Mouse (Mus musculus) forebrain, embryonic 15.5 days (tissue): ENCODE measurements at regions not wholly inside any gene's neighbourhood (a gene's known extent, or its start where the extent isn't known, plus 50 kb on each side); places are given as distances from the start of the nearest gene placed in this dataset.

Experiments
- ATAC-seq: fragments of 200-750 bp; cut with Nextera tagmentation; replicated peaks from 2 replicates; pipeline ENCODE4 v1.8.0; 2017; ENCODE audit warnings: mild to moderate bottlenecking, moderate TSS enrichment, moderate library complexity
- H3K27ac ChIP-seq: fragments of 300-500 bp; sonication (generic); replicated peaks from 2 replicates; pipeline ENCODE4 v1.5.1; 2015; ENCODE audit warnings: mild to moderate bottlenecking, inconsistent platforms
- H3K27me3 ChIP-seq: fragments of 300-500 bp; sonication (generic); 2 replicates; pipeline ENCODE4 v1.6.1; 2015; ENCODE audit warnings: inconsistent platforms
- H3K36me3 ChIP-seq: fragments of 300-500 bp; sonication (generic); 2 replicates; pipeline ENCODE4 v1.6.1; 2015; ENCODE audit warnings: mild to moderate bottlenecking, inconsistent platforms
- H3K4me1 ChIP-seq: fragments of 300-500 bp; sonication (generic); 2 replicates; pipeline ENCODE4 v1.6.1; 2015; ENCODE audit warnings: inconsistent platforms
- H3K4me2 ChIP-seq: fragments of 300-500 bp; sonication (generic); replicated peaks from 2 replicates; pipeline ENCODE4 v1.6.1; 2015; ENCODE audit warnings: mild to moderate bottlenecking, inconsistent platforms
- H3K4me3 ChIP-seq: fragments of 300-500 bp; sonication (generic); 2 replicates; pipeline ENCODE4 v1.5.1; 2015; ENCODE audit warnings: mild to moderate bottlenecking, inconsistent platforms
- H3K9ac ChIP-seq: fragments of 300-500 bp; sonication (generic); replicated peaks from 2 replicates; pipeline ENCODE4 v1.6.1; 2015; ENCODE audit warnings: mild to moderate bottlenecking, inconsistent platforms
- H3K9me3 ChIP-seq: fragments of 300-500 bp; sonication (generic); 2 replicates; pipeline ENCODE4 v1.6.1; 2016; ENCODE audit warnings: inconsistent platforms
- WGBS: fragments of 180-500 bp; shearing (Covaris S2); methylation state at CpG from one replicate; pipeline ENCODE4 v1.1.7; 2015; ENCODE audit warnings: mixed read lengths; 5-methylcytosine and 5-hydroxymethylcytosine counted together

DNA sequence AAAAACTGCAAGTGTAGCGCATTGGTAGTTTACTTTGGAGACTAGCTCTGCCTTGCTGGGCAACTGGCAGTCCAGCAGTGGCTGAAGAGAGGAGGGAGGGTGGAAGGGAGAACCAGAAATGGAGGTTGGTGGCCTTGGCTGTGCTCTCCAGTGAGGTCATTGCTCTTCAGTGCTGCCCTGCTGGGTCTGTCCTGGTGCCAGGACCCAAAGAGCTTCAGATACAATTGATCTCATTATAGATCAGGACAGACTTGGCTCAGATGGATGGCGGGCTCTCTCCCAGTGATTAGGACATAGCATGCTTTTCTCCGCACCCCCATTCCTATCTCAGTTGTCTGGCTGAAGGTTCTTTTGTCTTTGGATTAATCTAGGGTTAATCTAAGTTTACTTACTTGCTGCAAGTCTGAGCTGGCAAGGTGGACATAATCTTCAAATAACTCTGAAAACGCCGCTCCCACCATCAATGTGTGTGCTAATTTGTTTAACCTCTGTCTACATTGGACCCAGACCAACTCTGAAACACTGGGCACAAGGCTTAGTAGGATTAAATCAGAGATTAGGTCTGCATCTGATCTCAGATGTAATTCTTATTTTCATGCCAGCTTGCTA, 394.3 kb downstream of the Pik3r1 start:
- no peak overlapping the region for H3K4me3 ChIP-seq
- H3K27me3 ChIP-seq: no peaks in the 10 kb centered on the region
- no peak overlapping the region for H3K9ac ChIP-seq
- no peak overlapping the region for H3K27ac ChIP-seq
- H3K4me2 ChIP-seq: no peak overlapping the region
- peak; percentile 74 for ATAC-seq
- no peaks in the 10 kb centered on the region for H3K36me3 ChIP-seq
- H3K4me1 ChIP-seq: no peaks in the 10 kb centered on the region
- no peaks in the 10 kb centered on the region for H3K9me3 ChIP-seq
- WGBS: 55% methylated on average over 5 of the region's 5 CpGs

DNA sequence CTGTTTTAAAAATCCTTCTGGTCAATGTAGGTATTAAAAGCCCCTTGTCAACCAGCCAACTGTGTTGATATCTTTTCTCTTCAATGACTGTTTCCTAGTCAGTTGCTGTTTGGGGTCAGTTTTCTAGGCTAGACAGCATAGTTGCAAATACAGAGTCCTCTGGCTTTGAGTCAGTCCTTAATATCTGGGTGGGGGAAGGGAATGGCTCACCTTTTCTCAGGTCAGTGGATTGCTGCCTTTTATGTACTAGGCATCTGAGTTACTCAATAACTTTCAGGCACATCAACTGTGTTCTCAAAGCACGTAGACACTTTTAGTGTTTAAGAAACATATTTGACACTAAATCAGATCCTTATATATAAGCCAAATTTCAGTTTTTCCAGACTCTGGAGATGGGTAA, 396.1 kb downstream of the Pik3r1 start:
- WGBS: 95% methylated on average over 1 of the region's 1 CpGs
- no peak for ATAC-seq
- Histone ChIP-seq H3K4me1 (no peaks in the 10 kb centered on the region), H3K36me3 (no peaks in the 10 kb centered on the region), H3K27me3 (no peaks in the 10 kb centered on the region), H3K27ac (no peak overlapping the region), H3K9me3 (no peaks in the 10 kb centered on the region), H3K9ac (no peak overlapping the region), H3K4me2 (no peak overlapping the region), H3K4me3 (no peak overlapping the region)

DNA sequence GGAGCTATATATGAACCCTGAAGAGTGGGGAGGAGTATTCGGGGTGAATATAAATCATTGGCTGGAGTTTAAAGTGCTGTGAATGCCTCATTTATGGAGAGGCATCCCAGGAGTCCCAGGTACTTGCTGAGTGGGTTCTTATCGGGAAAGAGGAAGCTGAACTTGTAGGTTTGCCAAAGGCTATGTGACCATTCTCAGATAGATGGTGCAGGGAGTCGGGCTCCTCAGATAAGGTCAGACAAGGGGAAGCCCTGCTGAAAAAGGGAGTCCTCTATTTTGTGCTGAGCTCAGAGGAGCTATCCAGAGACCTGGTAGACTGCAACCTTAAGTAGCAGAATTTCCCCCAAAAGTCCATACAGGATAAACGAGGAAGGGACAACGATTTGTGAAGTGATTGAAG, 399.8 kb downstream of the Pik3r1 start:
- 74% methylated on average over 5 of the region's 5 CpGs for WGBS
- Histone ChIP-seq H3K27ac (no peak overlapping the region), H3K9ac (no peak overlapping the region), H3K36me3 (no peaks in the 10 kb centered on the region), H3K4me3 (no peak overlapping the region), H3K4me2 (no peak overlapping the region), H3K4me1 (no peaks in the 10 kb centered on the region), H3K27me3 (no peaks in the 10 kb centered on the region), H3K9me3 (no peaks in the 10 kb centered on the region)
- no peak for ATAC-seq

DNA sequence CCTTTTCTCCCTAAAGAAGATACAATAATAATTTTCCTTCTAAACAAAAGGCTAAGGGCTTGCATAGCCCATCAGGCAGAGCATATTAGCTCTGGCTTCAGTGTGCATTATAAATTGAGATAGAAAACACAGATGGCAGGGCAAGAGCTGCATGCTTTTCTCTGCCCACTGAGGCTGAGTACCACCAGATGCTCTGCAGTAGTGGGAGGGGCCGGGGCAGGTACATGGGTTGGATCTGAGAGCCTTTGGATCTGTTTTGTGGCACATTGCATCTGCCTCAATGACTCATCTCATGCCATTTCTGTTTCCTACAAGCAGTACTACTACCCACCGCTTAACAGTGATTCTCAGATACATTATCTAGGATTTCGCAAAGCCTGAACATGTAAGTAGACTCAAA, 412.7 kb downstream of the Pik3r1 start:
- no peak overlapping the region for H3K4me2 ChIP-seq
- WGBS: 93% methylated on average over 3 of the region's 3 CpGs
- no peaks in the 10 kb centered on the region for H3K9me3 ChIP-seq
- ATAC-seq: no peak
- H3K9ac ChIP-seq: no peak overlapping the region
- H3K4me3 ChIP-seq: no peak overlapping the region
- no peaks in the 10 kb centered on the region for H3K36me3 ChIP-seq
- H3K27ac ChIP-seq: no peak overlapping the region
- no peaks in the 10 kb centered on the region for H3K27me3 ChIP-seq
- no peaks in the 10 kb centered on the region for H3K4me1 ChIP-seq

DNA sequence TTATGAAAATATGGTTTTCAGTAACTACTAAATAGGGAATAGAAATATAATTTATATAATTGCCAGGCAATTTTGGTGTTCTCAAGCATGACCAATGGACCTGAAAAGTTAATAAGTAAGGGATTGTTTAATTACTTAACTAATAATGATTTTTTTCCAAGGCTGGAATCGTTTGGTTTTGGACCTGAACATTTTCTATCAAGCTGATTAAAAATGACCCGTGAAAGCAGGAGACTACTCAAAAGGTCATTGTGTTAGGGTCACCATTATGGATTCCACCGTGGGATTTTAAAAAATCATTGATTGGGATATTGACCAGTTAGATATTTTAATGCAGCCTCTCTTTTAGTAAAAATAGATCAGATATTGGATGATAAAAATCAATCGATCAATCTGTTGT, 416.9 kb downstream of the Pik3r1 start:
- WGBS: 85% methylated on average over 4 of the region's 4 CpGs
- no peak overlapping the region for H3K4me3 ChIP-seq

DNA sequence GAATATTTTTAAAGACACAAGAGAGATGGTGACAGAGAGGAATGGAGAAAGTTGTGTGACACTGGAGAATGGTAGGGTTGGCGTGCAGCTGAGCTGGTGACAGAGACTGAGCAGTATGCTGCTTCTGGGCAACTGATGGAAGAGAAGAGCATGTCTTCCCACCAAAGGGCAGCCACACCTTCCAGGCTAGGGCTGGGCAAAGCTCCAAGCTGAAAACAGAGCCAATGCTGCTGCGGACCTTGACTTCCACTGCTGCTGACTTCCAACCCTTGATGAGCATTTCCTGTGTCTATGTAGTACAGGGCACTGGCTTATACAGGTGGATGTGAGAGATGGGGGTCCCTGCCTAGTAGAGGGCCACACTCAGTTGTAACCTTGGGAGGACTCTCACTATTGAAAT, 418.7 kb downstream of the Pik3r1 start:
- Histone ChIP-seq H3K9ac (no peak overlapping the region), H3K27me3 (no peaks in the 10 kb centered on the region), H3K9me3 (no peaks in the 10 kb centered on the region), H3K4me1 (no peaks in the 10 kb centered on the region), H3K4me3 (no peak overlapping the region), H3K36me3 (no peaks in the 10 kb centered on the region), H3K4me2 (no peak overlapping the region), H3K27ac (no peak overlapping the region)
- 91% methylated on average over 2 of the region's 2 CpGs for WGBS
- ATAC-seq: no peak

More for the DNA sequence above, 416.9 kb downstream of the Pik3r1 start:
- no peaks in the 10 kb centered on the region for H3K27me3 ChIP-seq
- no peaks in the 10 kb centered on the region for H3K36me3 ChIP-seq
- no peak for ATAC-seq
- no peak overlapping the region for H3K27ac ChIP-seq
- no peak overlapping the region for H3K9ac ChIP-seq
- no peaks in the 10 kb centered on the region for H3K4me1 ChIP-seq
- no peak overlapping the region for H3K4me2 ChIP-seq
- H3K9me3 ChIP-seq: no peaks in the 10 kb centered on the region

DNA sequence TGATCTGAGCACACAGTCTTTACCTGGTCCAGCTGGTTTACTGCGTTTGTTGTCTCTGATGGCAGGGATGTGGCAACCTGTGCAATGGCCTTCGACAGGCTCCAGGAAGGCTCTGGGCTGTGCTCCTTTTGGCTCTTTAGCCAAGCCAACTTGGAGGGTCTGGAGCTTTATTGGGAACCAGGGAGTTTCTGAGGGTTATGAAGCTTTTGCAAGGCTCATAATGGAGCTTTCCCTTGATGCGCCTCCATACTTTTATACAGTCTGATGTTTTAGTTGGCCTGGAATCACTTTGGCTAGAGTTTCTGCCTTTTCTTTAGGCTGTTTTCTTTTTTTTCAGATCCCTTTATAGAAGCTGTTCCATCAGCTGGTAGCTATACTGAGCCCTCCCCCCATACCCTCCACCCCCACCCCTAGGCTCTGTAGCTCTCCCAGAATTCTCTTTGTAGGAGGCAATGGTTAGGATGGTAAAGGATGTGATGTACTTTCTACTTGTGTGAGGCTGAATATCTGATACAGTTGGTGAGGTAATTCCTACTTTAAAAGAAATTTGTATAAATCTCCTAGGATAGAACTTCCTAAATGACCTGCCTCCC, 429.6 kb downstream of the Pik3r1 start:
- Histone ChIP-seq H3K27ac (no peak overlapping the region), H3K4me1 (no peaks in the 10 kb centered on the region), H3K4me2 (no peak overlapping the region), H3K9ac (no peak overlapping the region), H3K9me3 (no peaks in the 10 kb centered on the region), H3K27me3 (no peaks in the 10 kb centered on the region), H3K36me3 (no peaks in the 10 kb centered on the region), H3K4me3 (no peak overlapping the region)
- 88% methylated on average over 3 of the region's 3 CpGs for WGBS
- no peak for ATAC-seq

DNA sequence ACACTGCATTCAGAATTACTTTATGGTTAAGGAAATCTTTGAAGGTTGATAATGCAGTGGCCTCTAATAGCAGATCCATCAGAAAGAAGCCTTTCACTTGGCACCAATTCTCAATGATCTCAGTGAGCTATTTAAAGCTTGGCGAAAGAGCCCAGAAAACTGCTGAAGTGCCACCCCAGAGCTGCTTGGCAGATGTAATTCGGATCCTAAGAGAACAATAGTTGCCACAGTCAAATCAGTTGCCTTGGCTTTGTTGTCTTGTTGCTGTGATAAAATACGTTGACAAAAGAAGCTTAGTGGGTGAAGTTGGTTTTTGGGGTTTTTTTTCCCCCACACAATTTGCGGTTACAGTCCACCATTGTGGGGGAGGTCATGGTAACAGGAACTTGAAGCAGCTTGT, 449.4 kb downstream of the Pik3r1 start:
- 53% methylated on average over 4 of the region's 4 CpGs for WGBS
- H3K4me2 ChIP-seq: no peak overlapping the region
- peaks cover 3% of the 10 kb centered on the region; the same call in 1 of the 2 replicates for H3K4me1 ChIP-seq
- H3K4me3 ChIP-seq: no peak overlapping the region
- no peak overlapping the region for H3K9ac ChIP-seq
- H3K27me3 ChIP-seq: no peaks in the 10 kb centered on the region
- H3K27ac ChIP-seq: no peak overlapping the region
- ATAC-seq: no peak
- H3K36me3 ChIP-seq: no peaks in the 10 kb centered on the region
- H3K9me3 ChIP-seq: no peaks in the 10 kb centered on the region

DNA sequence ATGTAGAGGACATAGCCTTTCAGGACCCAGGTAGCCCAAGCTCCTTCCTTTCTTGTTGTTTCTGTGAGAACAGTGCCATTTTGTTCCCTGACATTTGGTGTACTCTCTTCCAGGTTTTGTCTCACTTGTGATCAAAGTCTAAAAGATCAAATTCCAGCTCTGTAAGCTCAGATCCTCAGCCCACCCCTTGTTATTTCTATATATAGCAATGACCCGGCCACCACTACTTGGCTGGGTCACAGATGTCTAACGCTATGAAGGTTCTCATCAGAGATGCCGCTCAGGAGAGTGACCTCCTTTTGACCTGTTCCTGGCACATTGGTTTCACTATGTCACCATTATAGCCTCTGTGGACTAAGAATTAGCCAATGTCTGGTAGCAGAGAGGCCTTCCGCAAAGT, 451.7 kb downstream of the Pik3r1 start:
- no peak overlapping the region for H3K9ac ChIP-seq

DNA sequence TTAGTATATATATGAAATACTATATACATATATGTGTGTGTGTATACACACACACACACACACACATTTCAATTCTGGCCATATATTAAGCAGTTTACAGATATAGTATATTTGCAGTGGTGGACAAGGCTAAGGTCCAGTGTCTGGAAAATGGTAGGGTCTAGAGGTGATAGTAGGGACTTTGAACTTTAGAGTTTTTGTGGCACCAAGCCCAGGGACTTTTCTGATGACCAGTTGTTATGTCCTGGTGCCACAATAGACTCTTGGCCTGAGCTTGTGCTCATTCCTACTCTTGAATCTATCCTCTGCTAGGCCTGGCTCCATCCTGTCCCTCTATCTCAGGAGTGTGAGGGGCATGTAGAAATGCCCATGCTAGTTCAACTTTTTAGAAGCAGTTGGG, 454.0 kb downstream of the Pik3r1 start:
- Histone ChIP-seq H3K4me2 (no peak overlapping the region), H3K4me3 (no peak overlapping the region), H3K9me3 (no peaks in the 10 kb centered on the region), H3K27me3 (no peaks in the 10 kb centered on the region), H3K4me1 (peaks cover 3% of the 10 kb centered on the region; the same call in 1 of the 2 replicates), H3K9ac (no peak overlapping the region), H3K36me3 (no peaks in the 10 kb centered on the region), H3K27ac (no peak overlapping the region)
- no peak for ATAC-seq

More for the DNA sequence above, 451.7 kb downstream of the Pik3r1 start:
- no peak for ATAC-seq
- no peaks in the 10 kb centered on the region for H3K9me3 ChIP-seq
- H3K27me3 ChIP-seq: no peaks in the 10 kb centered on the region
- no peaks in the 10 kb centered on the region for H3K36me3 ChIP-seq
- no peak overlapping the region for H3K4me3 ChIP-seq
- no peak overlapping the region for H3K4me2 ChIP-seq
- 88% methylated on average over 4 of the region's 4 CpGs for WGBS
- H3K4me1 ChIP-seq: peaks cover 3% of the 10 kb centered on the region; the same call in 1 of the 2 replicates
- H3K27ac ChIP-seq: no peak overlapping the region

DNA sequence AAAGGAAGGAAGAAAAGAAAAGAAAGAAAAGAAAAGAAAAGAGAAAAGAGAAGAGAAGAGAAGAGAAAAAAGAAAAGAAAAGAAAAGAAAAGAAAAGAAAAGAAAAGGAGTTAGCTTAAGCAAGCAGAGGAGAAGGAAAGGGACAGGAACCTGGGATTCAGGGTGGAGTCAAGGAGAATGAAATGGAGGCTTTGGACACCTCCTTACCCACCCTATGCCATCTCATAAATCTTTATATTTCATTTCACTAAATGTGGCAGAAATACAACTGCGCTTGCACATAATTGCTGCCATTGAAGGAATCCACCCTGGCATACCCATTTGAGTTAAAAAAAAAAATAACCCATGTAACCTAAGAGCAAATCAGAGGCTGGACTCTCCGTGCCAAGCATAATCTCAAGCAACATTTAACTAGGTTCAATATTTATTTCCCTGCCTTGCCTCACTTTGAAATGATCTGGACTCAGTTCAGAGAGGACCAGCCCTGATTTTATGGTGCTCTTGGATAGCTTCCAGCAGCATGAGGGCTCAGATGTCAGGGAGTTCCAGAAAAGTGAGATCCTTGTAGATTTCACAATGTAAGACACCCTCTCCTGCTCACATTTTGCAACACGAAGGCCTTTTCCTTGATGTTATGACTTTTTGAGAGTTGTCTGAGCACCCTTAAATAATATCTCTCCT, 456.2 kb downstream of the Pik3r1 start:
- no peak for ATAC-seq
- Histone ChIP-seq H3K9ac (no peak overlapping the region), H3K4me1 (no peaks in the 10 kb centered on the region), H3K4me2 (no peak overlapping the region), H3K4me3 (no peak overlapping the region), H3K27me3 (no peaks in the 10 kb centered on the region), H3K9me3 (no peaks in the 10 kb centered on the region), H3K36me3 (no peaks in the 10 kb centered on the region), H3K27ac (no peak overlapping the region)
- WGBS: 82% methylated on average over 3 of the region's 3 CpGs

DNA sequence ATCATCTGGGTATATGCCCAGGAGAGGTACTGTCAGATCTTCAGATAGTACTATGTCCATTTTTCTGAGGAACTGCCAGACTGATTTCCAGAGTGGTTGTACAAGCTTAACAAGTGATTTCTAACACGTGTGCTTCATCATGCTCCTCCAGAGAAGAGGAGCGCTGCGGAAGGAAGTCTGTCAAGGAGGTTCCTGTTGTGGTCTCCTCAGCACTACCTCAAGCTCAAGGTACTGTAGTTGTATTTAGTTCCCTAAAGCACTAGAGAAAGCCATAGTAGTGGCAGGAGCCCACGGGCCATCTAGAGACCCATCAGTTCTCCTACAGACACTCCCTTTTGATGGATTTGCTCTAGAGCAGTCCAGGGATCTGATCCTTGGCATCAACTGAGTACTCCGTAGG, 459.3 kb downstream of the Pik3r1 start:
- H3K4me1 ChIP-seq: peaks cover 3% of the 10 kb centered on the region; the same call in 1 of the 2 replicates
- no peak overlapping the region for H3K4me3 ChIP-seq
- no peak for ATAC-seq
- no peak overlapping the region for H3K27ac ChIP-seq
- H3K36me3 ChIP-seq: no peaks in the 10 kb centered on the region
- H3K4me2 ChIP-seq: no peak overlapping the region
- WGBS: 93% methylated on average over 5 of the region's 5 CpGs
- no peak overlapping the region for H3K9ac ChIP-seq
- H3K27me3 ChIP-seq: no peaks in the 10 kb centered on the region
- H3K9me3 ChIP-seq: no peaks in the 10 kb centered on the region
